Mouse (Mus musculus) MEL (cell line): ENCODE results near the gene March6.

Source experiments
- CTCF ChIP-seq, 3 experiments: IDR thresholded peaks in 2 of 3; conservative IDR thresholded peaks in 1 of 3; 2 replicates each; pipeline ENCODE4 v1.5.1; 2011 to 2012; ENCODE audit warnings: low read length in 3 of 3, low read depth in 2 of 3, mild to moderate bottlenecking in 2 of 3, improper control_type of control experiment in 1 of 3, inconsistent platforms in 1 of 3, mixed read lengths in 1 of 3, moderate library complexity in 1 of 3; ENCODE audit not compliant: control insufficient read depth in 1 of 3, insufficient read depth in 1 of 3, poor library complexity in 1 of 3, severe bottlenecking in 1 of 3
- E2F4 ChIP-seq: IDR thresholded peaks from 2 replicates; pipeline ENCODE4 v1.6.1; 2011; ENCODE audit warnings: low read depth, low read length, improper control_type of control experiment, borderline replicate concordance
- MAFK ChIP-seq: IDR thresholded peaks from 2 replicates; pipeline ENCODE4 v1.6.1; 2011; ENCODE audit warnings: low read depth, mild to moderate bottlenecking, low read length, improper control_type of control experiment, borderline replicate concordance
- MEF2A ChIP-seq: IDR thresholded peaks from 2 replicates; pipeline ENCODE4 v1.6.1; 2014; ENCODE audit warnings: low read depth, mild to moderate bottlenecking, inconsistent platforms, low read length, improper control_type of control experiment; ENCODE audit not compliant: poor library complexity, insufficient replicate concordance, severe bottlenecking; ENCODE audit errors: extremely low read depth
- NRF1 ChIP-seq: IDR thresholded peaks from 2 replicates; pipeline ENCODE4 v1.6.1; 2014; ENCODE audit warnings: low read depth, mild to moderate bottlenecking, inconsistent platforms, low read length, improper control_type of control experiment, moderate library complexity; ENCODE audit not compliant: poor library complexity, insufficient read depth, severe bottlenecking
- RCOR1 ChIP-seq: IDR thresholded peaks from 2 replicates; pipeline ENCODE4 v1.6.1; 2012; ENCODE audit warnings: low read depth, mild to moderate bottlenecking, inconsistent platforms, low read length, improper control_type of control experiment
- UBTF ChIP-seq: IDR thresholded peaks from 2 replicates; pipeline ENCODE4 v1.6.1; 2012; ENCODE audit warnings: low read depth, mild to moderate bottlenecking, inconsistent platforms, low read length, improper control_type of control experiment, moderate library complexity, borderline replicate concordance; ENCODE audit not compliant: insufficient read depth
- USF1 ChIP-seq: IDR thresholded peaks from 2 replicates; pipeline ENCODE4 v1.6.1; 2014; ENCODE audit warnings: low read depth, mild to moderate bottlenecking, inconsistent platforms, low read length, improper control_type of control experiment, moderate library complexity

- no peak for TF ChIP-seq MEF2A
- TF ChIP-seq NRF1: no peak
- no peak for TF ChIP-seq CTCF (IDR thresholded peaks at IDR 0.05 in 2 of 3, conservative IDR thresholded peaks at IDR 0.05 in 1 of 3; ENCODE audit: control insufficient read depth in 1 of 3, insufficient read depth in 1 of 3, low read depth in 2 of 3, low read length in 3 of 3, poor library complexity in 1 of 3, severe bottlenecking in 1 of 3)
- no peak for TF ChIP-seq MAFK
- TF ChIP-seq RCOR1: no peak; the same call in 1 of the 2 replicates
- no peak for TF ChIP-seq UBTF
- TF ChIP-seq E2F4: no peak
- TF ChIP-seq USF1: no peak
These were observed 835 bp upstream of the March6 start for GRCm38 (mm10) chr15:31531446-31532330.
